Mouse (Mus musculus): ENCODE measurements around the gene Lamb3. TPM values are rescaled to one million over a fixed set of nuclear protein-coding genes. Genes with fewer than 3 reads are reported as not detected.

Gene Lamb3
- total RNA-seq, 2 experiments from 2014 or later = 2.4 to 3.2 TPM

DNA sequence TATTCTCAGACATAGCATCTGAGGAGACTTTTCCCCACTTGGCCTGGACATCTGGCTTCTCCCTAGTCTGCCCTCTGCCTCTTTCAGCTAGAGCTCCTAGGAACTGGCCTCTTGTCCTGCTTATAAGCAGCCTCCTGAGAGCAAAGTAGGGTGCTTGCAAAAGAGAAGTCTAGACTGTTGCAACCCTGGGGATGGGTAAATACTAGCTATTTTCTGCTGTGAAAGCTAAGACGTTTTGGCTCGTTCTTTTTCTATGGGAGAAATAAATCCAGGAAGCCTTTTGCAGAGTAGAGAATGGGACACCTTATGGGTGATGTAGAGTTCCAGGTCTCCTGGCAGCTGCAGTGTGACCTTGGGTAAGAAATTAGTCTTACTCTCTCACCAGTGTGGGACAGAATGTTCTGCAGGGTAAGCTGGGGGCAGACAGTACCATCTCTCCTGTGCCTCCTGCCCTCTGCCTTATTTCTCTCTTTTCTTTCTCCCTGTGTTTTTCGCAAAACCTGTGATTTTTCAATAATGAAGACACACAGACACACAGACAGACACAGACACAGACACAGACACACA, 103.1 kb downstream of the Lamb3 start:
- DNase-seq (ENCODE audit: low spot score) = no peak

GRCm38 (mm10) chr1:193311596-193311995, 104.1 kb downstream of the Lamb3 start:
- no peak for DNase-seq (ENCODE audit: low spot score)

DNA sequence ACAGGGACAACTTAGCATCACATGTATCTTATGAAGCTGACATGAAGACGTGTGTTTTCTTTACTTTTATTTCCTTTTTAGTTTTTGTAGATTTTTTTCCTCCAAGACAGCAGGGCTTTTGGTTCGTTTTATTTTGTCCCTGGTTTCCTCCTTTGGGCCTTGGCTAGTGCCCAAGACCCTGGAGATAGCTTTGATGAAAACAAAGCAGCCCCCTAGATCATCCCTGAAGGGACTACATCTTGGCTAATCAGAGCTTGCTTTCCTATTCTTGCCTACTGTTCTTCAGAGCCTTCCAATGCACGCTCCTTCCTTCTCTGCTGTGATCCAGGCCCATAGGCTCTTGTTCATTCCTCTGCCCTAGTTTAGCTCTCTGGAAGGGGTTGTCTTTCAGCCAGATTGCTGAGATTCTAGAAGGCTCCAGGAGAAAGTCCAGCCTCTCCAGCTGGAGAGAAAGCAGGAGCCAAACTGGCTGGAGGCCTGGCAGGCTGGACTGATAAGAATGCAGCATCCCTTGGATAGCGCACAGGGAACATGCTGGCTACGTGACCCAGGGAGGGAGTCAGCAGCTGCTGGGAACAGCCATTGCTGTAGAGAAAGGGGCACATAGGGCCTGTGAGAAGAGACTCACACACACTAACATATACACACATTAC, 108.3 kb downstream of the Lamb3 start:
- DNase-seq (ENCODE audit: low spot score) = peak; percentile 92

GRCm38 (mm10) chr1:193316358-193316750, 108.9 kb downstream of the Lamb3 start:
- peak; percentile 71 for DNase-seq (ENCODE audit: low spot score)

DNA sequence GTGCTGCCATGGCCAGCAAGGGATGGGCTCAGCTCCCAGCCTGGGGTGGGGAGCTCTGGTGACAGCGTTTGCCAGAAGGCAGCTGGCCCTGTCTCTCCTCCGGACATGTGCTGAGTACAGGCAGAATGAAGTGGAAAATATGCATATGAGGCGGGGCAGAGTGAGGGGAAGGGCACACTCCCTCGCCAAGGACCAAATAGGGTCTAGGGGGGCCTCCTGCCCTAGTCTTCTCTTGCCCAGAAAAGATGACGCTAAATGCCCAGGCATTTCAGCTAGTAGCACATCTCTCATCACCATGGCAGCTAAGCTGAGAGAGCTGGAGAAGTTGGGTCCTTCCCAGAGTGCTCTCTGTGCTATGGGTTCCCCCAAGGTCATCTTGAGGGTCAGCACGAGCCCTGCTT, 109.7 kb downstream of the Lamb3 start:
- DNase-seq (ENCODE audit: low spot score) = peak; percentile 90

- DNase-seq (ENCODE audit: low spot score) = no peak
These were observed 112.2 kb downstream of the Lamb3 start for GRCm38 (mm10) chr1:193319721-193320120.

DNA sequence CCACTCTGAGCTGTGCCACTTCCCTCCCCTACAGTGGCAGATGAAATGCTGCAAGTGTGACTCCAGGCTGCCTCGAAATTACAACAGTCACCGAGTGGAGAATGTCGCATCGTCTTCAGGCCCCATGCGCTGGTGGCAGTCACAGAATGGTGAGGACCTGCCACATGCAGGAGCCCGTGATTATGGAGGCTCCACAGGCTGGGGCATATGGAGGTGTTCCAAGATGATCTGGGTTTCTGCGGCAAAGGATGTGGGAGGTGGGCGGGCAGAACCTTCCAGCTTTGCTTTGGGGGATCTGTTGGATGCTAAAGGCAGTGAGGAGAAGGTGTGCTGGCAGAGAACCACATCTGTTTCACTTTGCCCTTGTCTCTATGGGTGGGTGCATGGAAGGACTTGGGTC, 112.9 kb downstream of the Lamb3 start:
- no peak for DNase-seq (ENCODE audit: low spot score)

GRCm38 (mm10) chr1:193323686-193324085, 116.2 kb downstream of the Lamb3 start:
- no peak for DNase-seq (ENCODE audit: low spot score)

- peak; percentile 50 for DNase-seq (ENCODE audit: low spot score)
These were observed 116.7 kb downstream of the Lamb3 start for GRCm38 (mm10) chr1:193324224-193324623.

GRCm38 (mm10) chr1:193325891-193326290, 118.4 kb downstream of the Lamb3 start:
- DNase-seq (ENCODE audit: low spot score) = no peak

DNA sequence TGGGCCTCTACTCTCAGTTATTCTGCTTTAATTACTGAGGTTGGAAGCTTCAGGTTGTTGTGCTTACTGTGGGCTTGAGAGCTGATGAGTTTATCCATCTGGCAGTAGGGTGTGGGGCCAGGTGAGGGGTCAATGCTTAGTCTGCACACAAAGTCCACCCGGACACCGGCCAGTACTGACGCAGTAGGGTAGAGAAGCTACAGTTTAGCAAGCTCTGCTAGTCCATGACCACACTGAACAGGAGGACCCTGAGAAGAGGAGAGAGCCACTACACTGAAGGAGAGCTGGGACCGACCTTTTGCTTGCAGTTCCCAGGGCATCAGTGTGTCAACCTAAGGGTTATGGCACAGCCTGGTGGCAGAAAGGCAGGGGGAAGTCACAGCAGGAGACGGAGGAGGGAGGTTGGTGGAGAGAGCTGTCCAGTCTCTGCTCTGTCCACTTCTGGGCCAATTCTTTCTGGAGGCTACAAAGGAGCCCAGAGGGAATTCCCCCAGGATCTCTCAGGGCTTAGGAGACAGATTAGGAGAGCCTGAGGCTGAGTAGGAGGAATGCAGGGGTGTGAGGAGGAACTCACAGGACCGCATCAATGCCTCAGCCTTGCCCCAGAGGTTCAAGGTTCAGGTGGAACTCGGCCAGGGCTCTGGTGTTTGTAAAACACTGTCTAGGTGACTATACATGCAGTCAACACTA, 119.1 kb downstream of the Lamb3 start:
- no peak for DNase-seq (ENCODE audit: low spot score)

DNA sequence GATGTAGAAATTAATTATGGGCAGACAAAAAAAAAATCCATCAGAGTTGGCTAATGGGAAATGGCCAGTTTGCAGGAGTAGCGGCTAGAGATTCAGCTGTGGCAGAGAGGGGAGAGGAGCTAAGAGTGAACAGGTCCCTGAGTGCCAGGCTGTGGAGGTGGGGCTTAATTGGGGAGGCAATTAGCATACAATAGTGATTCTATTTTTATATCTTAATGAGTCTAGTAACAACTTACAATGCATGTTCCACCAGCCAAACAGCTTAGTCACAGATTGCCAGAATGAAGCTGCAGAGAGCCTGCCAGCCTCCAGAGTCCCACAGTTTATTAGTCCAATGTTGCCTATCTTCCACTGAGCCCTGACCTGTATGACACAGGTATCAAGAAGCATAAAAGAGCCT, 119.7 kb downstream of the Lamb3 start:
- DNase-seq (ENCODE audit: low spot score) = no peak

GRCm38 (mm10) chr1:193327686-193328085, 120.2 kb downstream of the Lamb3 start:
- DNase-seq (ENCODE audit: low spot score) = no peak

GRCm38 (mm10) chr1:193329557-193329956, 122.1 kb downstream of the Lamb3 start:
- DNase-seq (ENCODE audit: low spot score) = no peak

GRCm38 (mm10) chr1:193330172-193330571, 122.7 kb downstream of the Lamb3 start:
- DNase-seq (ENCODE audit: low spot score) = peak; percentile 87

- DNase-seq (ENCODE audit: low spot score) = no peak
These were observed 123.1 kb downstream of the Lamb3 start for GRCm38 (mm10) chr1:193330626-193331025.

DNA sequence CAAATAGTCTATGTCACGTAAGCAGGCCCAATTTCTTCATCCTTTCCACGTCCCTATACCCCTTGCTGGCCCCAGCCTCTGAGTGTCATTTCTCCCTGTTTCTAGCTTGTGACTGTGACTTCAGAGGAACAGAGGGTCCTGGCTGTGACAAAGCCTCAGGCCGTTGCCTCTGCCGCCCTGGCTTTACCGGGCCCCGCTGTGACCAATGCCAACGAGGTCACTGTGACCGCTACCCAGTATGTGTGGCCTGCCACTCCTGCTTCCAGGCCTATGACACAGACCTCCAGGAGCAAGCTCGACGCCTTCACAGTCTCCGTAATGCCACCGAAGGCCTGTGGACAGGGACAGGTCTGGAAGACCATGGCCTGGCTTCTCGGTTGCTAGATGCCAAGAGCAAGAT, 124.5 kb downstream of the Lamb3 start:
- DNase-seq (ENCODE audit: low spot score) = no peak

- DNase-seq (ENCODE audit: low spot score) = peak; percentile 47
These were observed 125.2 kb downstream of the Lamb3 start for GRCm38 (mm10) chr1:193332671-193333070.

GRCm38 (mm10) chr1:193333776-193334175, 126.3 kb downstream of the Lamb3 start:
- no peak for DNase-seq (ENCODE audit: low spot score)

DNA sequence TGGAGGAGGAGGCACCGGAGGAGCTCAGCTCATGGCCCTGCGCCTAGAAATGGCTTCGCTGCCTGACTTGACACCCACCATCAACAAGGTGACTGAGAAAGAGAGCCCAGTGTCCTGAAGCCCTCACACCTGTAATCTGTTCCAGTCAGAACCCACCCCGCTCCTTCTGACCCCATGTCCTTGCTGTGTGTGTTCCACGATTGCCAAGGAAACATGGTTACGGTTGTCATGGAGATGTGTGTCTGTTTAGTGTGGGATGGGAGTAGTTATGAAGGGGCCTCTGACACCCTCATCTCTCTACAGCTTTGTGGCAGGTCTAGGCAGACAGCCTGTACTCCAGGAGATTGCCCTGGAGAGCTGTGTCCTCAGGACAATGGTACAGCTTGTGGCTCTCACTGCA, 127.0 kb downstream of the Lamb3 start:
- no peak for DNase-seq (ENCODE audit: low spot score)

- peak; percentile 62 for DNase-seq (ENCODE audit: low spot score)
These were observed 128.9 kb downstream of the Lamb3 start for GRCm38 (mm10) chr1:193336122-193337017.

GRCm38 (mm10) chr1:193337018-193337321, 129.5 kb downstream of the Lamb3 start:
- no peak for DNase-seq (ENCODE audit: low spot score)

Data from gastrocnemius, adult 18-20 months (tissue).